Mouse (Mus musculus): ENCODE data around the gene Cdc25b.
"Not testable (repeated sequence)": the region's sequence is repeated elsewhere in the genome, so short reads cannot be mapped to it uniquely, and the experiment has no call there.

The Cdc25b gene

DNA sequence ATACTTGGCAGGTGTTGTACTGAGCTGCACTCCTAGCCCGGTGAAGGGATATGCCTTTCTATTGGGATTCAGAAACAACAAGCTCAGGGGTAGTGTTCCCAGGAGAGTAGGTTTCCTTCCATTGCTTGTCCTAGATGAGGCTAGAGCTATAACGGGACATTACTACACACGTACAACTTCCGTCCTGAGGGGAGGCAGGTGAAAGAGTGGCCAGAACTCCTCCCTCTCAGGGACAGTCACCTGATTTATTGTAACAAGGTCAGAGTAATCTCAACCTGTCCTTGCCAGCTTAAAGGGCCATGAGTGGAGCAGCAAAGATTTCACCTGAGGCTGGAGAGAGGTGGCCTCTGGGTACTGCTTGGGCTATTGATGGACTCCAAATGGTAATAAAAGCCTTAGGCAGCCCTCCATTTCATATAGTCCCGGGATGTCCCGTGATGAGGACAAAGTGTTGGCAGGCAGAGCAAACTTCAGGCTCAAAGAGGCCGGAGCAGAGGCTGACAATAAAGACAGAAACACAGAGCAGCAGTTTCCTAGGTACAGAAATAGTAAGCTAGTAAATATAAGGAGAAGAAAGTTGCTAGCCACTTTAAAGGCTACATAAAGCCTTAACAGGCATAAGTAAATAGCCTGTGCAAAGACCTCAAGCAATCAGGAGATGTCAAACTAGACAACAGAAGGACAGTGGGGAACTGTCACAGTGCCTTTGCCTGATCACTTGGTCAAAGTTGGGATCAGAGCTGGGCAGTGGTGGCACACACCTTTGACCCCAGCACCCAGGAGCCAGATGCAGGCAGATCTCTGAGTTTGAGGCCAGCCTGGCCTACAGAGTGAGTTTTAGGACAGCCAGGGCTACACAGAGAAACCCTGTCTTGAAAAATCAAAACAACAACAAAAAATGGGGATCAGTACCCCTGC lies 29.5 kb downstream of the Cdc25b start:
- in situ Hi-C loops (cut with MboI; ENCODE audit: unreplicated experiment in 2 of 2), result no loop called here

DNA sequence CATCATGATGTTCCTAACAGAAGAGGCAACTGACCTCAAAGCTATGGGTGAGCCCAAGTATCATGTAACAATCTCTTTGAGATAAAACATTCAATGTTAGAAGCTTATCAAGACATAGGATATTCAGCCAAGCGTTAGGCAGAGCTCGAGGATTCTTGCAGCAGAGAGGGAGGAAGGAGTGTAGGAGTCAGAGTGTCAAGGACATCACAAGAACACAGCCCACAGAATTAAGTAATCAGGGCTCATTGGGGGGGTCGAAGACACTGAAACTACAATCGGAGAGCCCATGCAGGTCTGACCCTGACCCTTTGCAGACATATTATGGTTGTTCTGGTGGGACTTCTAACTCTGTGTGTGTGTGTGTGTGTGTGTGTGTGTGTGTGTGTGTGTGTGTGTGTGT lies 33.3 kb downstream of the Cdc25b start:
- in situ Hi-C loops (cut with MboI; ENCODE audit: unreplicated experiment in 2 of 2), result no loop called here

GRCm38 (mm10) chr2:131221853-131222515 lies 35.2 kb downstream of the Cdc25b start:
- in situ Hi-C loops (cut with MboI; ENCODE audit: unreplicated experiment in 2 of 2), result no loop called here

DNA sequence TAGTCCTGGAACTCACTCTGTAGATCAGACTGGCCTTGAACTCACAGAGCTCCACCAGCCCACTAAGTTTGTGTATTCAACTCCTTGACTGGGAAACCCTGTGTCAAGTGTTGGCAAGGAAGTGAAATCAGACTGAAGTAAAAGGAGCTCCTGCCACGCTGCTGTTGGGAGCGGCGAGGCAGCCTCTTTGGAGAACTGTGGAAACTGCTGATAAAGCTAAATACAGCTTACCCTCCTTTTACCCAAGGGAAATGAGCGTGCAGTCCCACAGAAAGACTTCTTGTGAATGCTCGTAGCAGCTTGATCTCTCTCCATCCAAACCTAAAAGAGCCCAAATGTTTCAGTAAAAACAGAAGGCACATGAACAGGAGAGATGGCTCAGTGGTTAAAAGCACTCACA lies 35.8 kb downstream of the Cdc25b start:
- in situ Hi-C loops (cut with MboI; ENCODE audit: unreplicated experiment in 2 of 2), result no loop called here

DNA sequence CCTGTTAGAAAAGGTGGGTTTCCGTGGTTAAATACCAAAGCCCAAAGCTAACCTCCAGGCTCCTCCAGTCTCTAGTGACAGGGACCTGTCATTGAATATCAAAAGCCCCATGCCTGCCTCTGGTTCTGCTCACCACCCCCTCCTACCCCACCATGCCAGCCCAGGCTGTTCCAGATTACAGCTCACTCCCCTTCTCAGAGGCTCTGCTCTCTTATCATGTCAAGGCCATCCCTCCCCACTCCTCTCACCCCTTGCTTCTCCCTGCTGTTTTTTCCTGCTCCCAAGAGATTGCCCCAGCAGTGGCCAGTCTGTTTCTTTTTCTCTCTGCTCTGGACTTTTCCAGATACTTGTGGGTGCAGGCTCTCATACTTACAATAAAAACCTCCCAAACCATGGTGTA lies 36.8 kb downstream of the Cdc25b start:
- in situ Hi-C loops (cut with MboI; ENCODE audit: unreplicated experiment in 2 of 2), result no loop called here

- in situ Hi-C loops (cut with MboI; ENCODE audit: unreplicated experiment in 2 of 2), result no loop called here
Observed at GRCm38 (mm10) chr2:131225178-131225577, 38.4 kb downstream of the Cdc25b start.

GRCm38 (mm10) chr2:131226669-131227068 lies 39.9 kb downstream of the Cdc25b start:
- in situ Hi-C loops (cut with MboI; ENCODE audit: unreplicated experiment in 2 of 2), result not testable (repeated sequence)

GRCm38 (mm10) chr2:131227243-131227642 lies 40.5 kb downstream of the Cdc25b start:
- in situ Hi-C loops (cut with MboI; ENCODE audit: unreplicated experiment in 2 of 2), result no loop called here

- in situ Hi-C loops (cut with MboI; ENCODE audit: unreplicated experiment in 2 of 2), result no loop called here
Observed at GRCm38 (mm10) chr2:131232558-131232957, 45.8 kb downstream of the Cdc25b start.

DNA sequence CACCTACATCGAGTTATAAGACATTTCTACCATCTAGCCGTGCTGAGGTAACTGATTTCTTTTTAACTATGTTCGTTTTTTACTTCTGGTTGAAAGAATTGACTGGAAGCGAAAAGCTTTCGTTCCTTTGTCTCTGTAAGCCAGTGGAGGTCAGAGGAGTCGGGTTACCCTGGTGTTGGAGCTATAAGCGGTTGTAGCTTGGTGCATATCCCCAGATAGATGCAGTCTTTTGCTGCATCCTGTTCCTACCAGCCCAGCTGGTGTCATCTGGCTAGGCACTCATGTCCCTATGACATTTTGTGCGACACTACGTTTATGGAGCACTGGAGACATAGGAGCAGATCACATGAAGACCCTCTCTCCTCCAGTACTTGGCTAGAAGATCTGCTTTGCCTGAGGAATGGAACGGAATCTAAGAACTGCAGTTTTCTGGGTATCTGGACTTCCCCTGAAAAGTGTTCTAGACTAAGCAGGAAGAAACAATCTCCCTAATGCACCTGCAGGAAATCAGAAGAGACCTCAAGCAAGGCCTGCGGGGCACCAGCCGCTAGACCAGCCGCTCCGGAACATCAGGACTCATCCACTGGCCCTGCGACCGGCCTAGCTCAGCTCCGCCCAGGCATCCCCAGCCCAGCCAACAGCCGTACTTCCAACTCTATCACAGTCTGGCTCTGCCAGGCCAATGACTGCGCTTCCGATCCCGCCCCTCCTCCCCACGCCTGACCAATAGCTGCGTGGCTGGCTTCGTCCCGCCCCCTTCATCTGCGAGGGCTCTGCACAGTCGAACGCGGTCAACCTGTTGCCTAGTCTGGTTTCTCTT lies 46.8 kb downstream of the Cdc25b start, which contains the start of gene Mavs:
TSS of gene Mavs (plus strand) at position 757 of the 820 bp plus-strand sequence.
- in situ Hi-C loops (cut with MboI; ENCODE audit: unreplicated experiment in 2 of 2), result no loop called here

GRCm38 (mm10) chr2:131234127-131234650 lies 47.4 kb downstream of the Cdc25b start:
- in situ Hi-C loops (cut with MboI; ENCODE audit: unreplicated experiment in 2 of 2), result no loop called here

GRCm38 (mm10) chr2:131234970-131235635 lies 48.4 kb downstream of the Cdc25b start:
- in situ Hi-C loops (cut with MboI; ENCODE audit: unreplicated experiment in 2 of 2), result no loop called here

GRCm38 (mm10) chr2:131242180-131242579 lies 55.4 kb downstream of the Cdc25b start:
- in situ Hi-C loops (cut with MboI; ENCODE audit: unreplicated experiment in 2 of 2), result no loop called here

- in situ Hi-C loops (cut with MboI; ENCODE audit: unreplicated experiment in 2 of 2), result no loop called here
Observed at GRCm38 (mm10) chr2:131242929-131243328, 56.2 kb downstream of the Cdc25b start.

All from v-Abl transformed pro-B cells (cell line).